Mouse (Mus musculus) CH12.LX (cell line): ENCODE measurements around the gene Parp9.

Experiments
- CTCF ChIP-seq, 2 experiments: IDR thresholded peaks in 1 of 2; conservative IDR thresholded peaks in 1 of 2; 2 replicates each; pipeline ENCODE4 v1.5.1; 2011 to 2012; ENCODE audit warnings: low read depth in 2 of 2, low read length in 2 of 2, improper control_type of control experiment in 1 of 2, inconsistent platforms in 1 of 2, mild to moderate bottlenecking in 1 of 2, moderate library complexity in 1 of 2
- E2F4 ChIP-seq: IDR thresholded peaks from 2 replicates; pipeline ENCODE4 v1.6.1; 2011; ENCODE audit warnings: low read depth, low read length, improper control_type of control experiment; ENCODE audit not compliant: insufficient replicate concordance
- ELF1 ChIP-seq: IDR thresholded peaks from 2 replicates; pipeline ENCODE4 v1.6.1; 2014; ENCODE audit warnings: low read depth, mild to moderate bottlenecking, inconsistent platforms, low read length, improper control_type of control experiment
- EP300 ChIP-seq: IDR thresholded peaks from 2 replicates; pipeline ENCODE4 v1.6.1; 2011; ENCODE audit warnings: low read length, improper control_type of control experiment
- IRF4 ChIP-seq: IDR thresholded peaks from 2 replicates; pipeline ENCODE4 v1.6.1; 2014; ENCODE audit warnings: low read depth, mild to moderate bottlenecking, inconsistent platforms, low read length, improper control_type of control experiment
- JUN ChIP-seq: IDR thresholded peaks from 2 replicates; pipeline ENCODE4 v1.6.1; 2011; ENCODE audit warnings: low read depth, mild to moderate bottlenecking, low read length, improper control_type of control experiment, moderate library complexity; ENCODE audit not compliant: insufficient read depth
- MAX ChIP-seq: IDR thresholded peaks from 2 replicates; pipeline ENCODE4 v1.6.1; 2011; ENCODE audit warnings: low read length, improper control_type of control experiment
- MXI1 ChIP-seq: IDR thresholded peaks from 2 replicates; pipeline ENCODE4 v1.6.1; 2011; ENCODE audit warnings: mild to moderate bottlenecking, low read depth, low read length, improper control_type of control experiment
- POLR2A ChIP-seq: IDR thresholded peaks from 2 replicates; pipeline ENCODE4 v1.6.1; 2011; ENCODE audit warnings: low read depth, mild to moderate bottlenecking, improper control_type of control experiment, low read length
- POLR2AphosphoS2 ChIP-seq: IDR thresholded peaks from 2 replicates; pipeline ENCODE4 v1.6.1; 2011; ENCODE audit warnings: low read depth, low read length, improper control_type of control experiment
- SMC3 ChIP-seq: IDR thresholded peaks from 2 replicates; pipeline ENCODE4 v1.6.1; 2011; ENCODE audit warnings: low read depth, low read length, improper control_type of control experiment
- UBTF ChIP-seq: IDR thresholded peaks from 2 replicates; pipeline ENCODE4 v1.6.1; 2012; ENCODE audit warnings: low read depth, mild to moderate bottlenecking, inconsistent platforms, low read length, improper control_type of control experiment, moderate library complexity
- ZKSCAN1 ChIP-seq: IDR thresholded peaks from 2 replicates; pipeline ENCODE4 v1.6.1; 2012; ENCODE audit warnings: low read depth, inconsistent platforms, low read length, improper control_type of control experiment, borderline replicate concordance
- ZNF384 ChIP-seq: IDR thresholded peaks from 2 replicates; pipeline ENCODE4 v1.6.1; 2012; ENCODE audit warnings: low read depth, low read length, improper control_type of control experiment, inconsistent platforms

DNA sequence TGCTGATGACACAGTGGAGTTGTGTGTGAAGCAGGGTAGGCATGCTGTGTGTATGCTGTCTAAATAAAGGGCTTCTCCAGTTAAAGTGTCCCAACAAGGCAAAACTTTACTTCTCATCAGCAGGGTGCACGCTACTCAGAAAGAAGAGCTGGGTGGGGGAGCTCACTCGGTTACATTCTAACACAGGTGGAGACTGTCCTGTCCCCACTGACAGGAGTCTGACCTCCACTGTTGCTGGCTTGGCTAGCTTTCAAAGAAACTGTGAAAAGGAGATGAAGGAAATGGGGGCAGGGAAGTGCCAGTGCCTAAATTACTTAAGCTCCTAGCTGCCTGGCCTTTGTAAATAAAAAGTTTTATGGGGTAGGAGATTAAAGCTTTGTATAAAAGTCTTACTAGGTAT is 29.9 kb downstream of the Parp9 start:
- TF ChIP-seq JUN (no peak), POLR2AphosphoS2 (no peak), CTCF (conservative IDR thresholded peaks at IDR 0.05 in 1 of 2, IDR thresholded peaks at IDR 0.05 in 1 of 2; ENCODE audit: low read depth in 2 of 2, low read length in 2 of 2) (no peak), IRF4 (no peak), MXI1 (no peak), ZNF384 (no peak), POLR2A (no peak), SMC3 (no peak), ZKSCAN1 (no peak), EP300 (no peak), MAX (no peak), ELF1 (no peak), UBTF (no peak), E2F4 (no peak)
